Mouse (Mus musculus) thymus, adult 2 months (tissue): ENCODE measurements around the gene Entpd7. TPM values are rescaled to one million over a fixed set of nuclear protein-coding genes. Genes with fewer than 3 reads are reported as not detected.

Experiments
- DNase-seq: peaks from one replicate; pipeline ENCODE4 v3.0.0; 2021
- H3K27ac ChIP-seq: fragments of 200-500 bp; 2 replicates; pipeline ENCODE4 v1.5.1; 2012; ENCODE audit warnings: low read length, control low read depth; ENCODE audit not compliant: control insufficient read depth, insufficient read depth
- H3K27me3 ChIP-seq: fragments of 200-500 bp; 2 replicates; pipeline ENCODE4 v1.6.1; 2012; ENCODE audit warnings: mild to moderate bottlenecking, low read length, moderate library complexity, mixed read lengths; ENCODE audit not compliant: control insufficient read depth, insufficient read depth
- H3K36me3 ChIP-seq: fragments of 200-500 bp; 2 replicates; pipeline ENCODE4 v1.6.1; 2012; ENCODE audit warnings: mild to moderate bottlenecking, low read length, moderate library complexity; ENCODE audit not compliant: control insufficient read depth, insufficient read depth
- H3K4me1 ChIP-seq: fragments of 200-500 bp; replicated peaks from 2 replicates; pipeline ENCODE4 v1.6.1; 2012; ENCODE audit warnings: low read length; ENCODE audit not compliant: control insufficient read depth, insufficient read depth
- H3K4me3 ChIP-seq: fragments of 200-500 bp; 2 replicates; pipeline ENCODE4 v1.5.1; 2012; ENCODE audit warnings: mild to moderate bottlenecking, low read length, control low read depth, moderate library complexity; ENCODE audit not compliant: control insufficient read depth, insufficient read depth
- CTCF ChIP-seq: fragments of 200-500 bp; IDR thresholded peaks from 2 replicates; pipeline ENCODE4 v1.5.1; 2012; ENCODE audit warnings: mild to moderate bottlenecking, control low read depth, low read length, moderate library complexity, borderline replicate concordance; ENCODE audit not compliant: control insufficient read depth, poor library complexity, insufficient read depth; ENCODE audit errors: extremely low read depth
- POLR2A ChIP-seq: fragments of 200-500 bp; IDR thresholded peaks from 2 replicates; pipeline ENCODE4 v1.6.1; 2012; ENCODE audit warnings: mild to moderate bottlenecking, low read length, control low read depth, moderate library complexity; ENCODE audit not compliant: control insufficient read depth, poor library complexity, insufficient read depth; ENCODE audit errors: extremely low read depth
- WGBS: fragments of 180-500 bp; shearing (Covaris S2); methylation state at CpG from one replicate; pipeline ENCODE4 v1.1.7; 2018; 5-methylcytosine and 5-hydroxymethylcytosine counted together
- polyA plus RNA-seq: library from polyadenylated mRNA; depleted of rRNA; stranded (reverse); fragments of >200 nt; gene quantifications from 2 replicates; pipeline ENCODE4 v1.2.3, GENCODE M21; 2012

The Entpd7 gene
- polyA plus RNA-seq, 1 experiment = 8.8 TPM

DNA sequence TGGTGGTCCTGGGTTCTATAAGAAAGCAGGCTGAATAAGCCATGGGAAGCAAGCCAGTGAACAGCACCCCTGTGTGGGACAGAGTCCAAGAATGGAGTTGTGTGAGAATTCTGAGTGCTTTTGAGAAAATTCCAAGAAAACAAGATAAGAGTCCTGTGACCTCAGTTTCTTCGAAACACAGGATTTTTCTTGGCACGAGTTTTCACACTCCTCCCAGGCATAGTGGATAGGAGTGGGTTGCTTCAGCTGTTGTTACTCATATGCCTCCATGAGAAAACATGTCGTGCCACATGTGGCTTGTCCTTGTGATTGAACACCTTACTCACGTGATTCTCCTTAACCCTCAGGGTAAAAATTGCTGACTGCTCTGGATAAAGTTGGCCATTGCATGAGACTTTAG, 58.4 kb downstream of the Entpd7 start:
- WGBS = 92% methylated on average over 4 of the region's 4 CpGs
- no peak for DNase-seq
- Histone ChIP-seq H3K27ac (no peak overlapping the region), H3K36me3 (peaks cover 53% of the 10 kb centered on the region), H3K4me3 (no peak overlapping the region), H3K27me3 (no peaks in the 10 kb centered on the region), H3K4me1 (peaks cover 3% of the 10 kb centered on the region; the same call in 1 of the 2 replicates)
- TF ChIP-seq CTCF = no peak
- TF ChIP-seq POLR2A = no peak

DNA sequence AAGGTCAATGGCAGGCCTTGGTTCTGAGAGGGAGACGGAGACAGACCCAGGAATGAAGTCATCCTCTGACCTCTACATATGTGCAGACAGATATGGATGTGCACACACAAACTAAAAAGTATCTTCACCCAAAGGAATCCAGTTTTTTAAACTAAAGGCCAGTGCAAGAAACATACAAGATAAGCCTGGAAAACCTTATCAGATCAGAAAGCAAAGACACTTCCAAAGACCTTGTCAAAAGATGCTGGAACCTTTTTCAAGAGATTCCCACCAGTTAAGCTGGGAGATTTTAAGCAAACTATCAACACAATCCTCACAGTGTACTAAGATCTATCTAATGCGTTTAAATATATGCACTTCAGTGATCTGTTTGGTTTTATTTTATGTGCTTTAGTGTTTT, 60.5 kb downstream of the Entpd7 start:
- Histone ChIP-seq H3K27me3 (no peaks in the 10 kb centered on the region), H3K27ac (no peak overlapping the region), H3K4me1 (peaks cover 3% of the 10 kb centered on the region; the same call in 1 of the 2 replicates), H3K36me3 (peaks cover 37% of the 10 kb centered on the region), H3K4me3 (no peak overlapping the region)
- TF ChIP-seq CTCF (no peak), POLR2A (no peak)
- DNase-seq = no peak
- 98% methylated on average over 2 of the region's 2 CpGs for WGBS

DNA sequence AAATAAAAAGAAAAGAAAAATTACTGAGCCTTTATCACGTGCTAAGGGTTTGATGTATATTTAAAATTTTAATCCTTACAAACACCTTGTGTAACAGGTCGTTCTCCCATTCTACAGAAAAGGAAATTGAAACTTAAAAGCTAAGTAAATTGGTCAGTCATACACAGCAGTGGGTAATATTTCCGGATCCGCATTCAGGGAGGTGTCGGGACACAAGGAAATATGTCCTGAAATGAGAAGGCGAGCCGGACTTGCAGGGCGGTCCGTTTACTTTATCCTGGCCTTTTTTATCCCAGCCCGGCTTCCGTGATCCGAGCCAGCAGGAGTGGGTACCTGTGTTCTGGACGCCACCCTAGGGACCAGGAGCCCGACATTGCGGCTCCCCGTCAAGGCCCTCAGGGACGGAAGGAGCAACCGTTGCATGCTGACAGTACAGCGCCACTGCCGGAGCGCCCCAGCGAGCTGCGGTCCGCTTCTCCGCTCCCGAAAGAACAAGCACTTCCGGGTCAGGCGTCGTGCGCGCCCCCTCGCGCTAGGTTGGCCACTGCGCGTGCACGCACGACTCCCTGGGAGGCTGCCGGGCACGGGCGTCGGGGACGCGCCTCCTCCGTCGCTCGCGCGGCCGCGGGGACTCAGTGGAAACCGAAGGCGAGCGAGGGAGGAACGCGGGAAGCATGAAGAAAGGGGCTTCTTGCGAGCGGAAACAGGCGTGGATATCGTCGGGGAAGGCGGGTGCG, 63.2 kb downstream of the Entpd7 start, which contains the start of the genes Cutc and Cox15:
TSS of gene Cutc (plus strand) at position 508 of the 737 bp plus-strand sequence.
TSS of gene Cox15 (minus strand) at position 512 of the 737 bp plus-strand sequence.
- under 1% methylated on average over 62 of the region's 62 CpGs for WGBS
- TF ChIP-seq POLR2A = peak; percentile 97
- TF ChIP-seq CTCF = peak; percentile 66; the same call in 1 of the 2 replicates
- H3K36me3 ChIP-seq = peaks cover 14% of the 10 kb centered on the region

DNA sequence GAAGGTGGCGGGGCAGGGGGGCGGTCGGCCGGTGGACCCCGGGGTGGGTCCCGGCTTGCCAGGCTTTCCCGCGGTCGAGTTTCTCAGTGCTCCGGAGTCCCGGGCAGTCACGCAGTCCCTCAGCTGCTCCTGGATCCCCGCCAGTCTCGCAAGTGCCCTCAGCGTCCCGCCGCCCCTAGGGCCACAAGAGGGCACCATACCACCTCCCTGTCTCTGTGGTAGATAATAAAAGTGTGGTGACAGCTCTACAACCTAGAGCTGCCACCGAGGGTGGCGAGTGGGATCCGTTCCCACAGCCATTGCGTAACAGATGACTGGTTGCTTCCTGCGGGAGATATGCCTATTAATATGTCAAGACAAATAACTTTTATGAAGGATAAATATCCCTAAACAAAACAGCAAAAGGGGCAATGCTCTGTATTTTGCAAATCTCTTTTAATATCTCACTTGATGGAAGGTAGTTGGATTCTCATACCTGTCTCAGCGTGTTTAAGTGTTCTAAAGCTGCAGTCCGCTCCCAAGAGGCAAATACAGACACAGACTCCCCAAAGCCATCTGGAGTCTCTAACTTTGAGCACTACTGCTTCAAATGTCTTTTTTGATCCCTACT, 63.9 kb downstream of the Entpd7 start:
- H3K27ac ChIP-seq = peak overlapping the region; percentile 69
- TF ChIP-seq CTCF = peak; percentile 83
- TF ChIP-seq POLR2A = no peak
- peaks cover 3% of the 10 kb centered on the region; the same call in 1 of the 2 replicates for H3K4me1 ChIP-seq
- H3K4me3 ChIP-seq = peak overlapping the region; percentile 68
- DNase-seq = peak; percentile 91
- WGBS = 1% methylated on average over 24 of the region's 24 CpGs
- peaks cover 7% of the 10 kb centered on the region for H3K36me3 ChIP-seq
- no peaks in the 10 kb centered on the region for H3K27me3 ChIP-seq

More for the DNA sequence above, 63.2 kb downstream of the Entpd7 start, which contains the start of the genes Cutc and Cox15:
- DNase-seq = peak; percentile 99
- Histone ChIP-seq H3K4me3 (peak within 1 kb of the TSS; percentile 68), H3K27me3 (no peaks in the 10 kb centered on the region), H3K4me1 (peaks cover 3% of the 10 kb centered on the region; the same call in 1 of the 2 replicates), H3K27ac (peak within 1 kb of the TSS; percentile 91)

DNA sequence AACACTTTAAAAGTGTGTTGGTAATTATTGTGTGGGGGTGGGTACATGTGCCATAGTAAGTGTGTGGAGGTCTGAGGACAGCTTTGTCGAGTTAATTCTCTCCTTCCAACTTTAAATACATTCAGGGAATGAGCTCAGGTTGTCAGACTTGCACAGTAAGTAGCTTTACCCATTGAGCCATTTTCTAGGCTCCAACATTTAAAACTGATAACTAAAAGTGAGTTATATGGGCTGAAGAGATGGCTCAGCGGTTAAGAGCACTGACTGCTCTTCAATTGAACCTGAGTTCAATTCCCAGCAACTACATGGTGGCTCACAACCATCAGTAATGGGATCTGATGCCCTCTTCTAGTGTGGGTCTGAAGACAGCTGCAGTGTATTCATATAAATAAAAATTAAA, 64.8 kb downstream of the Entpd7 start:
- no peak for TF ChIP-seq CTCF
- no peak for TF ChIP-seq POLR2A
- WGBS = 85% methylated on average over 2 of the region's 2 CpGs
- Histone ChIP-seq H3K27me3 (no peaks in the 10 kb centered on the region), H3K27ac (no peak overlapping the region), H3K4me3 (no peak overlapping the region), H3K36me3 (no peaks in the 10 kb centered on the region; the same call in 1 of the 2 replicates), H3K4me1 (peaks cover 3% of the 10 kb centered on the region; the same call in 1 of the 2 replicates)
- no peak for DNase-seq

DNA sequence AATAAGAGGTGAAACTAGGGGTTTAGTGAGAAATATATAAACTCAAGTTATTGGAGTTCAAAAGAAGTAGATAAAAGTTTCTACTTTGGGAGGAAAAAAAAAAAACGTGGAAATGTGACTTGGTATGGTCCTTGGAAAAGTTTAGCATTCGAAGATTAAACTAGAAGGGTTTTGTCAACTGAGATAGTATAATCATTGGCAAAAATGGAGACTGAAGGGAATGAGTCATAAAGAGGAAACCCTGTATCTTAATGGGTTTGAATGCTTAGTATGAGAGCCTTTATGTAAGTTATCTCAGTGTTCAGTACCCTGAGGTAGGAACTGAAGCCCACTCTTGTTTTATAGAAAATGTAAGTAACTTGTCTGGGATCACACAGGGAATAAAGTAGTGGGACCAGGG, 65.4 kb downstream of the Entpd7 start:
- no peak overlapping the region for H3K4me3 ChIP-seq
- no peaks in the 10 kb centered on the region for H3K27me3 ChIP-seq
- H3K36me3 ChIP-seq = no peaks in the 10 kb centered on the region; the same call in 1 of the 2 replicates
- no peak for DNase-seq
- peaks cover 3% of the 10 kb centered on the region; the same call in 1 of the 2 replicates for H3K4me1 ChIP-seq
- TF ChIP-seq POLR2A = no peak
- TF ChIP-seq CTCF = no peak
- no peak overlapping the region for H3K27ac ChIP-seq
- WGBS = 93% methylated on average over 2 of the region's 2 CpGs
